Mouse (Mus musculus) layer of hippocampus, postnatal 25 days (tissue): Measurements from ENCODE around the gene Maml3. TPM values are rescaled to one million over a fixed set of nuclear protein-coding genes. Genes with fewer than 3 reads are reported as not detected.

ENCODE experiments used
- DNase-seq, 2 experiments: peaks; one replicate each; pipeline ENCODE4 v3.0.0; 2022; ENCODE audit warnings: mixed read lengths in 2 of 2, low spot score in 1 of 2; ENCODE audit errors: extremely low spot score in 1 of 2
- total RNA-seq, 2 experiments: library from RNA; stranded (reverse); gene quantifications; 2 replicates each; pipeline ENCODE4 v1.2.3; 2021

Maml3 gene
- total RNA-seq, 2 experiments from 2014 or later = 7.3 to 10.0 TPM

DNA sequence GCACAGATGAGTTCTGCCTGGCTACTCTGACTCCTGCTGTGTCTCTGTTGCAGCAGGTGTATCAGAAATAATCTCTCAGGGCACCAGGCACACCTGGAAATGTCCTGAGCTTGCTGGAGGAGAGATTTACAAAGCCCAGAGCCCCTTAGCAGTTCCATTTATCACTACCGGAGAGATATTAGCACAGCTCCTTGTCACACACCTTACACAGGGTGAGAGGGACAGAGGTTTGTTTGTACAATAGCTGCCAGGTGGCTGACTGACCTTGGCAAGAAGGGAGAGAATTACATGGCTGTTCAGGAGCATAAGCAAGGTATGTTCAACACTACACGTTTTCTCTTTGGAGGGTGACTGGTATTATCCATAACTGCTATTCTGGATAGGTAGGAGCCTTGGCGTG lies 409.2 kb downstream of the Maml3 start:
- no peak for DNase-seq

DNA sequence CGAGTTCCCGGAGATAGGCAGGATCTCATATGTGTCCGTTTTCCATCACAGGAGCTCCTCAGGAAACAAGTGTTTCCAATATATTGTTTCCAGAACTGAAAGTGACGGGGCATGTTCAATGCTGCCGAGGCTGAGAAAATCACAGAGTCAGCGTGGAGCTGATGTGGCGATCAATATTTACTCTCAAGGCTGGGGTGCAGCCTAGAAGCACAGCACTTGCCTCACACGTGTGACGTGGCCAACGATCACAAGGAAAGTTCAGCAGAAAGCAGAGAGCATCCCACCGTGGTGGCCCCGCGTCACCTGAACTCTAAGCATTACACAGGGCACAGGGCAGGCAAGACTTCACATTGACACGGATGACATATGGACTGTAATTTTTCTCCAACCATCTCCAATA lies 410.3 kb downstream of the Maml3 start:
- no peak for DNase-seq

DNA sequence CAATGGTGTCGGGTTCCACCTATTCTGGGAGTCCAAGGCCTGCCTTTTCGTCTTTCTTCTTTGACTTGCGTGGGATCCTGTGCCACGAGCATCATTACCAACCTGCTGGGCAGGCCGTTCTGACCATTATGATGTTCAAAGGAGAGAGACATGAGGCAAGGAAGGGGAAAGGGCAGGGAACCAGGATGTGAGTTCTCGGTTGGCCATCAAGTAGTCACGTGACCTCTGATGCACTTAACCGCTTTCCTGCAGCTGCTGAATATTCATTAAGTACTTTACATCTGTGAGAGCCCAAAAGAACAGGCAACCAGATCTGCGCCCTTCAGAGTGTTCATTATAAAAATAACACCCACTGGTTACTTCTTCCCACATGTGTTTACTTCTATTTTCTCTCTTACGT lies 411.7 kb downstream of the Maml3 start:
- no peak for DNase-seq

DNA sequence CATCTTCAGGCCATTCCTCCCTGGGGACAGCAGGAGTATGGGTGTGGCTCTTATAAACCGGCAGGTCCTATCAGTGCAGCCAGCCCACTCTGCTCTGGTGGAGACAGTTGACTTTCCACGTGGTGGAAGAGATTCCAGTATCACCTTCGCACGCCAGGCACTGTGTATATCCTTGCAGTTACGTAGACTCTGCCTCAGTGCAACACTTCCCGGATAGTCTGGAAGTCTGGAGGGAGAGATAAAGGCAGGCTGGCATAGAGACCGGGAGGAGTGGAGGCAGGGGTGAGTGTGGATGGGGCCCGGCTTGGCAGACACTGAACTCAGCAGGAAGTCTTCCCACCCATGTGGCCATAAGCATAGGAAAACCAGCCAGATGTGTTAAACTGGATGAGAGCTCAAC lies 416.2 kb downstream of the Maml3 start:
- no peak for DNase-seq

DNA sequence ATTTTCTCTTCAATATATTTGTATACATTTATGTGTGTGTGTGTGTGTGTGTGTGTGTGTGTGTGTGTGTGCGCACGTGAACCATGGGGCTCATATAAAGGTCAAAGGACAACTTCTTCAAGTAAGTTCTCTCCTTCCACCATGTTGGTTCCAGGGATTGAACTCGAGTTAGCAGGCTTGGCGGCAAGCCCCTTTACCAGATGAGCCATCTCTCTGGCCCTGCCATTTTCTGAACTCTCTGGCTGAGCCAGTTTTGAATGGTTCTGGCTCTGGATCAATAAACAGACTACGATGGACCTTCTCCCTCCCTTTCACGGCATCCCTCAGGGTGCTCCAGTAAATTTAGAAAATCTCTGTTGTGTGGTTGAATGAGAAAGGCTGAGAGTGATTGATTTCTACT lies 418.1 kb downstream of the Maml3 start:
- no peak for DNase-seq

DNA sequence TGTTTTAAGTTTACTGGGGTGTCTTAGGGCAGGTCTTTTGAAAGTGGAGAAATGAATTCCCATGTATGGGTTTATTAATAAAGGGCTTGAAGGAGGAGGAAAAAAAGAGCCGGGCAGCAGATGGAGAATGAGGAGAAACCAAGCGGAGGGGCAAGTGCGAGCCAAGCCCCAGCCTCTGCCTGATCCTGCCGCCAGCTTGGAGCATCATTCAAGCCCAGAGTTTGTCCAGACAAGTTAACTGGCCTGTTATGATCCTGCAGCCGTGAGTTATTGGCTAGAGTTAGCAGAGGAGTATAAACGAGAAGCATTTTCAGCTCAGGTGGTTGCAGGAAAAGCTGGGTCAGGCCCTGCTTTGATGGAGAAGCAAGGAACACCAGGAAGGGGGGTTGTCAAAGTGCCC lies 418.6 kb downstream of the Maml3 start:
- DNase-seq = no peak

DNA sequence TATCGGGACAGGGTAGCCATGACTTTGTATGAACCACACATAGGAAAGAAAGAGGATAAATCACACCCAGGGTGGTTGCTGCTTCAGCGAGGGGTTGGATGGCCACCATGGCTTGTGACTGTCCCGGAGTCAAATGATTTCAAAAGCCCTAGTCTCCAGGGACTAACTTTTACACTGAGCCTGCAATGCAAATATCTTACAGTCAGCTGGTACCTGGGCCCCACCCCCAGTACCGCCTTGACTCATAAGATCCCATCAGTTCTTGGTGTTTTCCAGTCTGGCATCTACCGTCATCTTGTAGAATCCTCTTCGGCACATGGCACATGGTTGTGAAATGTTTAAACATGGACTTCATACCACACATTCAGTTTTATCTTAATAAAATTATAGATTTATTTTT lies 419.3 kb downstream of the Maml3 start:
- no peak for DNase-seq

DNA sequence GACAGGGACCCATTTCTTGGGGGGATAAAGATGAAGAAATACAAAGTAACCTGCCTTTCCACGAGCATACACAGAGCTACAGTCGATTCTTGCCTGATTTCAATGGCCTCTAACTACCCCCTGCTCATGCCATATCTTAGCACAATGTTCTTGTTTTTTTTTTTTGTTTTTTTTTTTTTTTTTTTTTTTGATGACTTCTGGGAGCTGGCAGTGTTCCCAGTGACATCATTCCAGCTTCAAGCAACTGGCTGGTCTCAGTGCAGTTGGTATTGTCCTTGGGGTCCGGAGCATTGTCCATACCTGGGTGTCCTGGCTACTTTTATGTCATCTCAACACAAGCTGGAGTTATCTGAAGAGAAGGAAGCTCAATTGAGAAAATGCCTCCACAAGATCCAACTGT lies 429.9 kb downstream of the Maml3 start:
- no peak for DNase-seq

DNA sequence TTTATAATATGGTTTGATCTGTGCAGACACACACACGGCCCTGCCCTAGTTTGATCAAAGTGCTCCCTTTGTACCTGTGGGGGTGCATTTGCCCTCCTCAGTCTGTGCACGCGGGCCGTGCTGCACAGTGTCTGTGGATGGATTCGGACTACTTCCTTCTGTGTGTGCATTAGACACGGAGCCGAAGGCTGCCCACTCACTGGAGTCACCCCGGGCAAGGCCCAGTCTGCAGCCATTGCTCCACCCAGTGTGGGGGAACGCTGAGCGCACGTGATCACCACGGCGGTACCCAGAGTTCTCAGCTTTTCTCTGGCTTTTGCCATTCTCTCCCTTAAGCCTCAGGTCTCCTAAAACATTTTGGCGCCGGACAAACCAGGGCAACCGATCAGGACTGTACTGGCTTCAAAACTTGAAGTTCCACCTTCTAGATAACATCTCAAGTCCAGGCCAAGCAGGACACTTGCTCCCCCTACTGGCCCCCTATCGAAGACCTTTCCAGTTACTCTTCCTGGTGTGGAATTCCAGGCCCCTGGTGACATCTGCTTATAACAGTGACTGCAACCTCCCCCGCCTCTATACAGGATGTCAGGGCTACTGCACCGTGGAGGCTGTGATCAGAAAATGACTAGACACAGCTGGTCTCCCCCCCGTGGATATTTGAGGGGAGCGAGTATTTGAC lies 431.3 kb downstream of the Maml3 start:
- DNase-seq = peak in 1 of 2 experiments; percentile 44

DNA sequence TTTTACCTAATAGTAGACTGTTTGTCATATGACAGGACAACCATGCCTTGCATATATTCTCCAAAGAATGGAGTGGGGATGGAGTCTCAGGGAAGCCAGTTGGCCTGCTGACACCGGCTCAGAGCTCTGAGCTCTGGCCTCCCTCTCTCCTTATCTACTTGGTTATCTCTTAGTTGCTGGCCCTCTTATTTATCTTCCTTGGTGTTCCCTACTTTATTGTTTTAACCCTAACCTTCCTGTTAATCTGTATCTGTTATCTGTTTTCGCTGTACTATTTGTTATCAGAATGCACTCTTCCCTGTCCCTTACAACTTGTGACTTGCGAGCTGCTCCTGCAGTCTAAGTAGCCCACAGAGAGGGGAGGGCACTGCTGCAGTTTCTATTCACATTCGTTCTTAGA lies 432.2 kb downstream of the Maml3 start:
- no peak for DNase-seq

DNA sequence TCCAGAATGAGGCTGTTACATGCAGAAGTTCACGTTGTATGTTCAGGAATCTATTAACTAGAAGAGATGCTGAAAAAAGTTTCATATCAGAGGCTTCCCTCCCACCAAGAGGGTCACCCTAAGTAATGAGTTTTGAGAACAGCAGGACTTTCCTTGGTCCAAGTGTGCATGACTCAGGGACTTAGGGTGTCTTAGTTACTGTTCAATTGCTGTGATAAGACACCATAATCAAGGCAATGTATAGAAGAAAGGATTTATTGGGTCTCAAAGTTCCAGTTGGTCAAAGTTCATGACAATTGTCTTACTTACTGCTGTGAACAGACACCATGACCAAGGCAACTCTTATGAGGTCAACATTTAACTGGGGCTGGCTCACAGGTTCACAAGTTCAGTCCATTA lies 433.8 kb downstream of the Maml3 start:
- no peak for DNase-seq

DNA sequence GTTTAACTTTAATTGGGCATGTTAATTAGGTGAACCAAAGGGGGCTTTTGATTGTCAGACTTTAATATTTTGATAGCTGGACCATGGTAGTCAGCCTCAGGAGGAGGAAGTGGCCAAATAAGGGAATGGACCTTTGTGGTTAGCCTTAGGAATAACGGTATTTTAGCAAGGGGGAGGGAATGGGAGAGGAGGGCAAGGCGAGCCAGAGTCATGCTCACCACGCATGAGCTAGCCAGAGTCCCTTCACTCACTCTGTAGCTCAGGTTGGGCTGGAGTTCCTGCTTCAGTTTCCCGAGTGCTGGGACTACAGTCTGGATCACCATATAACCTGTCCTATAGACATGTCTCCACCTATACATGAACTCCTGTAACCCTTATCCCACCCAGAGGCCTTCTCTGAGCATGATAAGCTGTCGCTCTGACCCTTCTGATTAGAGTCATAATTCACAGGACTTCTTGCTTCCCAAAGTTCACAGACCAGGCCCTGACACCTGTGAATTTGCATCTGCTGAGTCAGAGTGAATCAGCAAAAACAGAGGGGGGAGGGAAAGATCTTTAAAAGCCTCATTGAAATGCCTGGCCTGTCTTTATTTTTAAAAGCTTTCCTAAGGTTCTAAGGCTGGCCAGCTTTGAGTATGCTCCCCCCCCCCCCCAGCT lies 434.3 kb downstream of the Maml3 start:
- no peak for DNase-seq

DNA sequence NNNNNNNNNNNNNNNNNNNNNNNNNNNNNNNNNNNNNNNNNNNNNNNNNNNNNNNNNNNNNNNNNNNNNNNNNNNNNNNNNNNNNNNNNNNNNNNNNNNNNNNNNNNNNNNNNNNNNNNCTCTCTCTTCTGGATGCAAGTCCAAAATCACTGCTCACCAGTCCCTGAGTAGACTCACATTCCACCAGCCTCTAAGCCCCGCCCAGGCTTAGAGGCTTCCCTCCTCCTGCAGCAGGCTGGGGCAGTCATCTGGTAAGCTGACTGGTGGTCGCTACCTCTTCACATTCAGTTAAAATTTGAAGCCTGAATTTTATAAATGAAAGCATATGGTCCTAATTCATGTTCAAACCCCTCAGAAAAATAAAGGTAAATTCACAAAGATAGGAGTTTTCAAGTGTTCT lies 436.3 kb downstream of the Maml3 start:
- no peak for DNase-seq

DNA sequence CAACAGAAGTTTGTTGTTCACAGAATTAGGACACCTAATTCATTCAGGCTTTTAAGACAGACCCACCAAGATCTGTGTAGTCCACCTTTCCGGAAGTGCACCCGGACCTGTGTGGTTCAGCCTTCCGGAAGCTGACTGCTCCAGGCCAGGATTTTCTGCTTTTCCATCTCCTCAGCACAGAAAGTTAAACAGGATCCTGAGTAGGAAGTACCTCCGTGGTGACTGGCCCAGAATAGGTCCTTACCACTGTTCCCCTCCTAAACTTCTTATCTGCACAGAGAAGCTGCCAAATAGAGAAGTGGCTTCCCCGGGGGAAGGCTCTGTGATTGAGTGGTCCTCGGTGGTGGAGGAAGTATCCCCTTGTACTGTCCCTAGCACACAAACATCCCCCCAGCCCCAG lies 442.3 kb downstream of the Maml3 start:
- DNase-seq = no peak

DNA sequence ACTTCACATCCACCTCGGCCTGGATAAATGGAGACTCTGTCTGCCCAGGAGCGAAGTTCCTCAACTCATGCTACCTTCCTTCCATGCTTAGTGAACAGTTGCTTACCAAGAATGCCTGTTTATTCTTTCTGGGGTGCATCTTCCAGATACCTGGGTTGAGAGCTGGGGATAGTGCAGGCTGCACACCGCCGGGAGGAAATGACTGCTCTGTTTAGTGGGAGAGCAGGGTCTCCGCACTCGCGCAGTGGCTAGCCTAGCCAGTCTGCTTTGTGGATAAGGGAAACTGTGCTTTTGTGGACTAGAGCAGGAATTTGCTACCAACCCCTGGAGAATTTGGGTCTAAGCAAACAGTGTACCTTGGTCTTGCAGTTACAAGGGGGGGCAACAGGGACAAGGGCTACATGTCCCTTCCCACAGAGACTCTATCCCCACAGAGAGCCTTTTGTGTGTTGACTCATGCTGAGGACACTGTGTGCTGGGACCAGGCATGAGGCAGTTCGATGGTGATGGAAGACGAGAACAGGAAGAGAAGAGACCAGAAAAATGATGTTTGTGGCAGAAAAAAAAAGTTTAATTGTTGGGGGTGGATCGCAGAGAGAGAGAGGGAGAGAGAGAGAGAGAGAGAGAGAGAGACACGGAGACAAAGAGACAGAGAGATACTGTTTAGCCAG lies 442.9 kb downstream of the Maml3 start:
- DNase-seq = no peak

DNA sequence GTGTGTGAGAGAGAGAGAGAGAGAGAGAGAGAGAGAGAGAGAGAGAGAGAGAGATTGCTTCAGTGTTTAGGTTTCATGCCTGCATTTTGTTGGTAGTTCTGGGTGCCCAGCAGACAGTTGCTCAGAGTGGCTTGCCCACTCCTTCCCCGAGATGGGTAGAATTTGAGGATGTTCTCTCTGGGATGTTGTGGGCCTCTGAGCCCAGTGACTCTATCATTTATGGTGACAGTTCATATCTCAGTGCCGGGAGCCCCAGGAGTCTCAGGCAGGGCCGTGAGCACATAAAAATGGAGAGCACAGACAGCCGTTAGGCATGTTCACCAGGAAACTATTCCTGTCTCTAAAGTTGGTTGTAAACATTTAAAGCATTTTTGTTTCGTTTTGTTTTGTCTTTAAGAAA lies 443.5 kb downstream of the Maml3 start:
- DNase-seq = no peak

DNA sequence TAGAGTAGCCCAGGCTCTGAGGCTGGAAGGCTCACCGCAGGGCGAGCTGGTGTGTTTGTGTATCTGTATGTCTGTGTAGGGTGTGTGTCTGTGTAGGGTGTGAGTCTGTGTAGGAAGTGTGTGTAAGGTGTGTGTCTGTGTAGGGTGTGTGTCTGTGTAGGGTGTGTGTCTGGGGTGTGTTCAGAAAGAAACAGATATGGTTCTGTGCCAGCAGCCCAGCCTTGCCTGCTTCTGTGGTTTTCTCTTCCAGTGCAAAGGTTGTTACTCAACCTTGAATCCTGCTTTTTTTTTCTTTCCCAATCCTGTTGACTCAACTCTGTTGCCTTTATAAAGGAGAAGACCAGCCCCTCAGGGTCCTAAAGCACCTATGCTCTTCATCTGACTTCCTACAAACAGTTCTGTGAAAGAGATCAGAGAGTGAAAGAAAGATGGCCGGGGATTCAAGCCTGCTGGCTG lies 444.0 kb downstream of the Maml3 start:
- no peak for DNase-seq

DNA sequence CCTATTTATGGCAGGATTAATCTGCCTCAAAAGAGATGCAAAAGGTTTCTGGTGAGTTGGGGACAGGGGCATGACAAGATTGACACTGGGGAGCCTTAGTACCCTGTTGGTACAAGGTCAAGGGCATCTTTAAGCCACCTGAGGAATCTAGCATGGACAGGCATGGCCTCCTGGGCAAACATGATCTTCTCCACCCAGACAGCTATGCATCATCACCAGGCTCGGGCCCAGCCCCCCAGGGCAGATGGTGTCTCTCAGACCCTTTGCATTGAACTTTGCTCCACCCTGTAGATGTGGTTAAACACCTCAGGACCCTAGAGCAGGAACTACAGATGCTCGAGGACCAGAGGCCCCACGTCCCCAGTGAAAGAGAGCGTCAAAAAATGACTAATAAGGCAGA lies 444.8 kb downstream of the Maml3 start, which contains the start of gene Mgst2:
Mgst2 (plus strand) TSS at position 301 of the 400 bp plus-strand sequence.
- no peak for DNase-seq

DNA sequence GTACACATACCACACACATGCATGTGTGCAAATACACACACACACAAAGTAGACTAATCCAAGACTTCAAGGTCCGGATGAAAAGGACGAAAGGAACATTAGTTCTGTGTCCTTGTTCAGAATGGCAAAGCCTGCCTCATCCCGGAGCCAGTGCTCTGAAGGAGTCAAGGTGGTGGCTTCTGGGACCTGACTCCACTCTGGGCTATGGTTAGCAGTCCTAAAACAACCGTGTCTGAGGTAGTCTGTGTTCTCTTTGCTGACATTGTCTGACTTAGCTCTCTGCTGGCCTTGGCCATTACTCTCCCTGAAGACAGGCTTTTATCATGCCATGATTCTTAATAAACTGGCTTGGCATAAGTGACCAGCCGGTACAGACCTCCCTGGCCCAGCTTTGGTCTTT lies 445.5 kb downstream of the Maml3 start:
- DNase-seq = no peak

DNA sequence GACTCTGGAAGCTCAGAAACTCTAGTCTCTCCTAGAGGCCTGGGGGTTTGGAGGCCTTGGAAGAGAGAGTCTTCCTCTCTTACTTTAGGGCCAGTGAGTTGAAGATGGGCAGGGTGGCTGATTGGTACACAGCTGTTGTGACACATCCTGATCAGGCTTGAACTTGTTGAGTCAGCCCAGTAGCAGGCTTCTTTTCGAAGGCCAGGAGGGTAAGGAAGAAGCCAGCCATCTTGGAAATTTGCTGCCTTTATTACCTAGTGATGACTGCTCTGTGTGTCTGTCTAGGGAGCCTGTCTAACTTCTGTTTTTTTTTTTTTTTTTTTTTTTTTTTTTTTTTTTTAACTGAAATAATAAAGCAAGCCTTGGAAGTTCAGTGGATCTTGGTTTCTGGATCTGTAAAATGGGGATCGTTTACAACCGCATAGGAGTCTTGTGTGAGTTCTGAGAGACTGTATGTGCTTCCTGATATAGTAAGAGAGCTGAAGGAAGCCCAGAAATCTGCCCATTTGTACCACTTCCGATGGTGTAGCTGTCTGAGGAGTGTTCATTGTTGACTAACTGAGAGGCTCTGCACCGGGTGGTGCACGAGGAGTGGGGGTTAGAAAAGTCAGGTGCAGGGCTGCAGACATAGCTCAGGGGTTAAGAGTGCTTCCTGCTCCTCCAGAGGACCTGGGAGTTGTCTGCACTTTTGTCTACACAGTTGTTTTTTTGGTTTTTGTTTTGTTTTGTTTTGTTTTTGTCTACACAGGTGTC lies 450.4 kb downstream of the Maml3 start:
- DNase-seq = no peak

DNA sequence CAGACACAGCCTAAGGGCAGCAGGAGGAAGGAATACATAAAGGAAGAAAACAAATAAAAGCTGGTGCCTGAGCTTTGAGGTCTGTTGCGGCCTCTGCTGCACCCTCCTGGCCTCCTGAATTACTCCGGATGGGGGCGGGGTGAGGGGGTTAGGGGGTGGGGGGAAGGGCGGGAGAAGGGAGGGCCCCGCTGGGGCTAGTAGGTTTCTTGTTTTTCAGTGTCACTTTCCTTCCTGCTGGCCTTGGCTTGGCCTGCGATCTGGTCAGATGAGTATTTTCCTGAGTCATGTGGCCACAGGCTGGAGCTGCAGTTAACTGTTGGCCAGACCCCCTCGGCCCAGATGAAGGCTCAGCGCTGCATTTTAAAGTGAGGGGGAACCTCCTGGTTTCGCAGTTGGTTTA lies 452.2 kb downstream of the Maml3 start:
- DNase-seq = no peak
